Mouse (Mus musculus) kidney, postnatal 14 days (tissue): Measurements from ENCODE around the gene Rpl18a.
"Not testable (repeated sequence)": the region's sequence is repeated elsewhere in the genome, so short reads cannot be mapped to it uniquely, and the experiment has no call there.

ENCODE experiments used
- DNase-seq: peaks from one replicate; pipeline ENCODE4 v3.0.0; 2022; ENCODE audit warnings: mixed read lengths

The Rpl18a gene

DNA sequence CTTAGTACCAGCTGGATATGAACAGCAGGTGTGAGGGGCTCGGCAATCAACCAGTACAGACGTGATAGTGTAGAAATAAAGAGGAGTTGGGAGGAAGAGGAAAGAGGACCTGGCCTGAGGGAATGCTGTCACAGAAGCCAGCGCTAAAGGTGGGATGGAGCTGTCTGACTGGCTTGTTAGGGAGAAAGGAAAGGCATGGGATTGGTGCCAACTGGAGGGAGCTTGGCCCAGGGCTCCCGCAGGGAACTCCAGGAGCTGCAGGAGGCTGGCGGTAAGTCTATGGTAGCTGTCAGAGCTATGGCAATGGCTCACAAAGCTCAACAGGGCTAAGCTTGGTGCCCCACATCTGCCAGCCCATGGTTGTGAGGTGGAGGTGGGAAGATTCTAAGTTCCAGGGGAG lies 5.0 kb upstream of the Rpl18a start:
- DNase-seq = peak; percentile 47

DNA sequence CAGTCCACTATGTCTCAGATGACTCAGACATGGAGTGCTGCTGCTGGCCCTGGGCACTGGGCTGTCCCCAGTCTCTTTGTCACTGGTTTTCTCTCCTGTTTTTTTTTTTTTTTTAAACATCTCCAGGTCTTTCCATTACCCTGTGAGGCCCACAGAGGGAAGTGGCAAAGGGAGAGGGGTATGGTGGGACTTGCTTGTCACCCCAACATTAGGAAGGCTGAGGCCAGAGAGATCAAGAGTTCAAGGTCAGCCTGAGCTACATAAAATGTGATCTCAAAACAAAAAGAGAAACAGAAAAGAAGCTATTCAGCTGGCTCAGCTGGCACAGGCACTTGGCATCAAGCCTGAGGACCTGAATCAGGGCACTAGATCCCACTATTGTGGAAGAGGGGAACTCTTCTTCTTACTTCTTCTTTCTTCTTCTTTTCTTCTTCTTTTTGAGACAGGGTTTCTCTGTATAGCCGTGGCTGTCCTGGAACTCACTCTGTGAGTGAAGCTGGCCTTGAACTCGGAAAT lies 3.7 kb upstream of the Rpl18a start:
- no peak for DNase-seq

DNA sequence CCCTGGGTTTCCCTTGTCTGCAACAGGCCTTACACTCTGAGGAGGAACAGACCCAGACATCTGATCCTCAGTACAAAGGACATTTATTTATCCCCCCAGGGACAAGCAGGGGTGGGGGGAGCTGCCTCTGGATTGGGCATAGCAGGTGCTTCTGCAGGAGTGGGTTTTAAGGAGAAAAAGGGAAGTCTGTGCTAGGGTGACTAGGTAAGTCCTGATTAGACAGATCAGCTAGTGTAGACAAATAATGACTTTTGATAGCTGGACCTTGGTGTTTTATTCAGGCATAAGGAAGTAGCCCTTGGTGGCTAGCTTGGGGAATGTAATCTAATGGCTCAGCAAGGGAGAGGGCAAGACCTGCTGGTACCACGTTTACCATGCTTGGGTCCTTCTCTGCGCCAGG lies 2.0 kb upstream of the Rpl18a start:
- DNase-seq = no peak

DNA sequence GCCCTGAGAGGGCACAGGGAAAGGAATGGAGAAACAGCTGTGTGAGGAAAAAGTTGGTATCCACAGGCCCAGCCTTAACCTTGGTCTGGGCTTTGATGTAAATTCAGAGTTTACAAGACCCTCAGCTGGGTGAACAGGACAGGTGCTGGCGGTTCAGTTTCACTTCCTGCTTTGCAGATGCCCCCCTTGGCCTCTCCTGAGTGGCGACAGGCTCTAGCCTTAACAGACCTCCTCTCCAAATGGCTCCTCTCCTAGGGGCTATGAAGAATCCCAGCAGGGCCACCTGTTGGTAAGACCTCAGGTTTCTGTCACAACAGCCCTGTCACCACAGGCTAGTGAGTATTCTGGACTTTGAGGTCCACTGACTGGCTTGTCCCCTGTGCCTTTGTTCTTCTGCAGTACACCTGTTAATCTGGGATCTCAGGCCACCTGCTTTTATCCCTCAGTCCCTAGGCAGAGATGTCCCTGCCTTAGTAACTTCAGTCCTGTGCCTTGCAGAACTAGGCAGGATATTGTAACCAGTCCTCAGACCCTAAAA lies 1.5 kb upstream of the Rpl18a start:
- DNase-seq = no peak

DNA sequence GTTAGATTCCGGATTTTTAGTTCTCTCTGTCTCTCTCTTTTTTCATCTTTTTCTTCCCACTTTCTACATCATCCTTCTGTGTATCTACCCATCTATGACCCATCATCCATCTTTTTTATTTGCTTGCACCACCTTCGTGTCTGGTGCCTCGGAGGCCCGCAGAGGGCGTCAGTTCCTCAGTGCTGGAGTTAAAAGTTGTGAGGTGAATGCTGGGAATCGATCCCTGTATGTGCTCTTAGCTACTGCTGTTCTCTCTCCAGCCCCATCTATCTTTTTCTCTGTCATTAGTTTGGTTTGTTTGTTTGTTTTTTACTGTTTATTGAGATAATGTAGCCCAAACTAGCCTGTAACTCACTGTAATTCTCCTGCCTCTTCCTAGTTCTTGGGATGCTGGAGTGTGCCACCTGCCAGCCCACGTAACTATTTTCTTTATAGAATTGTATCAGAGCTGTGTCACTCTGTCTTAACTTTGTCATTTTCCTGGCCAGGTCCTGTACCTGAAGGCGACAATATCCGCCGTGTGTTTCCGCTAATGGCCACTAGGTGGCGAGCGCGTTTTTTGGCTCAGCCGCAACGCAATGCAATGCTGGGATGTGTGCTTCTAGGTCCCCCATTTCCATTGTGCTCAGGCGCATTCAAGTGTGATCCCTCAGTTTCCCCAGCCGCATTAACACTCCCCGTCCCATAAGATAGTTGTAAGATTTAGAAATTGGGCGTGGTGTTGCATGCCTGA lies 635 bp upstream of the Rpl18a start:
- DNase-seq = peak; percentile 90

DNA sequence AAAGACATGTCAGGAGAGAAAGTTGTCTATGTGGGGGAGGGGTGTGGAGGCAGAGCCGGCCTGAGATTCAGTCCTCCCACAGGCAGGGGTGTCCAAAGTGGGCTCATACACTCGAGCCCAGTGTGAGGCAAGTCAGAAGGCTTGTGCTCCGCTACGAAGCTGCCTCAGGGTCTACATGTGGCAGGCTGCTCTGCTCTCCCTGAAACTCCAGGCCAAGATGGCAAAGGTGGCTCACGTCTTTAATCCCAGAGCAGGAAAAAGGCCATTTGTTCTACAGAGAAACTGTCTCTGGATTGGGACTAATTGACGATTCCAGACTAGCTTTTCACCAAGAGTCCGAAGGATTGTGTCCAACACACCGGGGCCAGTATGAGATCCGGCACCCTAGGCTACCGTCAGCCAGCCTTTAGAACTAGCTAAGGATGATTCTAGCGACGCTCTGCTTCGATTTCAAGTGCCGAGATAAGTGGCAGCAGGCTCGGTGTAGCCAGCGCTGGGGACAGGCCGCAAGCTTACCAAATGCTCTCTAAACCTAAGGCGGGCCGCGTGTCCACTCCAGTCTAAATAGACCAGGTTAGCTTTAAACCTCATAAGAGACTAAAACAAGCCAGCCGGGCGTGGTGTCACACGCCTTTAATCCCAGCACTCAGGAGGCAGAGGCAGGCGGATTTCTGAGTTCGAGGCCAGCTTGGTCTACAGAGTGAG lies 744 bp downstream of the Rpl18a start:
- DNase-seq = no peak

DNA sequence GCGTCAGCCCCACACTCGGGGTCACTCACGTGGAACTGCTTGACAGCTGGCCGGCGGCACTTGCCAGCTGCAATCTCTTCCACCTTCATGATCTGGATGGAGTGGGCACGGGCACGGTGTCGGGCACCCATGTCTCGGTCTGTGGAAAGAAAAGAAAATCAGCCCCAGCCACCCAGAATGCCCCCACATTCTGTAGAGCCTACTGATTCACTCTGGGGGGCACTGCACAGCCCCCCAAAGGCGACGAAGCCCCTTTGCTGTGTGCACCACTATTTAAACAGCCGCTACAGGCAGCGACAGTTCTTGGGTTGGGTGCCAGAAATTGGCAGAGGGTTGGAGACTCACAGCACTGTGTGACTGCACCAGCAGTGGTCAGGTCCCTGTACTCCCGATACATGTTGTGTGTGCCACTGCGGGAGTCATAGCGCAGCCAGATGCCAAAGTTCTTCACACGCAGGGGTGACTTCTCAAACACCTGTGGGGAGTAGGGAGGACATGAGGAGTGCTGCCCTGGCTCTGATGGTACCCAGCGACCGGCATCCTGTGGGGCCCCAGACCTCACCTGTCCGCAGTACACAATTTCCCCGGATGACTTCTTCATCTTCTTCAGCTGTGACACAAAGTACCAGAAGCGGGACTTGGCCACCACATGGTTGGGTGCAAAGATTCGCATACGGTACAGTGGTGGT lies 1.5 kb downstream of the Rpl18a start:
- DNase-seq = not testable (repeated sequence)

DNA sequence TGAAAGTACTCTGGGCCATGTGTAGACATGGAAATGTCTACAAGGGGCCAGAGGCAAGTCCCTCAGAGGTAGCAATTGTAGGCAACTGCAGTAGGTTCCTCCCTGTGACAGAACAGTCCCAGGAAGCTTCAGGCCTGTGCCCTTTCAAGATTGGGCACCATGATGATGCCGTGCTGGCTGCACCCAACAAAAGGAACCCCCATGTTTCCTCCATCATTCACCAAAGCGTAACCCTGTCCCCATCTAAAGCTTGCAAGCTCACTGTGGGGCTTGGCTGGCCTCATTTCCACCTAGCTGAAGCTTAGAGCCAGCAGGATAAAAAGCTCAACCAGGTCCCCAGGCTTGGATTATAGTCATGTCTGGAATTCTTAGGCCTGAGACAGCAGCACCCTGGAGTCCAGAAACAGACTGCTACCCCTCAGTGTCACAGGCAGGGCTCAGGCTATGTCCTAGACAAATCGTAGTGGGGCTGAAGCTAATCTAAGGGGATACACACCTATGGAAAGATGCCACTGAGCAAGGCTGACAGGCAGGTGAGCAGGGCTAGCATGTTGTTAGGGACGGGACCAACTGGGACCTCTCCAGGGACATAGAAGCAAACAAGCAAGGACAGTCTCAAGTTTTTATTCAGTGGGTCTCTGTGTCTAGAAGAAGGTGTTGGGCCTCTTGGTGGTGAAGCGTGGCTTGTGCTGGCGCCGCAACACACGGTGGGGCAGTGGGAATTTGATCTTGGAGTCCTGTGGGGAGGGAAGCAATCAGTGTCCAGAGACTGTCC lies 2.3 kb downstream of the Rpl18a start:
- no peak for DNase-seq

DNA sequence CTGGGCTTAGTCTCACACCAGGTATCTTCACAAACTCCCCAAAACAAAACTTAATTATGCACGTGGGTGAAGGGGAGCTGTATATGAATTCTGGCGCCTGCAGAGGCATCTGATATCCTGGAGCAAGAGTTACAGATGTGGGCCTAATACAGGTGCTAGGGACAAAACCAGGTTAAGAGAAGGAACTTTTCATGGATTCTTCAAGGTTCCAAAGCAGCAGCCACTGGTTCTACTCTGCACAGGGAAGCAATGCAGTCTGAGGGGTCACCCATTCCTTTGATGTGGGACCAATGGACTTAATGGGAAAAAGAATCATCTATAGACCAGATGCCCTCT lies 2.9 kb downstream of the Rpl18a start:
- DNase-seq = no peak

DNA sequence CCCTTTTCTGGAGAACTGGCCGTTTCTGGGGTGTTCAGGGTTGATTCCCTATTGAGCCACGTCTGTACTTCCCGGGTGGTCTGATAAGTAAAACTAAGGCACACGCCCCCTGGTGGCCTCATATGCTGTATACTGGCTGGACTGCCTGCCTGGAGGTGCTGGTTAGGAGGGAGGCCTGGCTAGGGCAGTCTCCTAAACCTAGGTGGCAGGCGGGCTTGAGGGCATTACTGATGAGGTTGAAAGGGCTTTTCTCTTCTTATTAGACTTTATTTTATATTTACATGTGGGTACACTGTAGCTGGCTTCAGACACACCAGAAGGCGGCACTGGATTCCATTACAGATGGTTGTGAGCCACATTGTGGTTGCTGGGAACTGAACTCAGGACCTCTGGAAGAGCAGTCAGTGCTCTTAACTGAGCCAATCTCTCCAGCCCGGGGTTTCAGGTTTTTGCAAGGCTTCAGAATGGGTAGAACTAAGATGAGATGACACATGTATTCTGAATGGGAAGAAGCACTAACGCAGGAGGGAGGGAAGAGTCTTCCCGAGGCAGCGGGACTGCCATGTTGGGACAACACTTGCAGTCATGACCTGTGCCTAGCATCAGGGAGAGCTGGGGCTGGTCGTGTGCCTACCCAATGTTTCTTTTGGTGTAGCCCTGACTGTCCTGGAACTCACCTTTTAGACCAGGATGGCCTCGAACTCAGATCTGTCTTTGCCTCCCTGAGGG lies 3.4 kb downstream of the Rpl18a start:
- DNase-seq = peak; percentile 85

DNA sequence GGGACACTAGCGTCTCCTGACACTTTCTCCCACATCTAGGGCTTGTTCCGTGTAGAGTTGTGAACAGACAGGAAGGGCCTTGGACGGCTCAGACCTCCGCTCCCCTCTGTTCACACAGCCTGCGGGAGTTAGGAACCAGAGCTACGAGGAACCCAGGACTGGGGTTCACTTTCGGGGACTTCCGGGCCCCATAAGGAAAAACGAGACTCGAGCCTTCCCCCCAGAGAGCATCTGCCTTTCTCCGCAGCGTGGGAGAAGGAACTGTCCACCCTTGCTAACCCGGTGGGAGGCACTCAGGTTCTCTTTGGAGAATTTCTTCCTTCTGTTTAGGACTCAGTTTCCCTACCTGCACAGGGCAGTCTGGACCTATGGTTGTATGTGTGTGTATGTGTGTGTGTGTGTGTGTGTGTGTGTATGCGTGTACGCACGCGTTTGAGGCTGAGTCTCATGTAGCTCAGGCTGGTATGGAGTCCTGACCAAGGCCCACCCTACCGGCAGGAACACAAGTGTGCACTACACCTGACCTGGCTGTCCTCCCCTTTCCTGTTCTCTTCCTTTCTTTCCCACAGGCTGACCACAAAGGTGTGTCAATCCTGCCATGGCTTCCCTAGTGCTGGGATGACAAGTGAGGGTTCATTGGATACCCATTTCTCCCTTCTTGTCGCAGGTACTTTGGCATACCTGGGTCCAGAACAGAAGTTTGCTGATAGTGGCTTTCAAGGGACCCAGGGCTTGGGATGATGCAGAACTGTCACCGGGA lies 4.1 kb downstream of the Rpl18a start:
- no peak for DNase-seq

DNA sequence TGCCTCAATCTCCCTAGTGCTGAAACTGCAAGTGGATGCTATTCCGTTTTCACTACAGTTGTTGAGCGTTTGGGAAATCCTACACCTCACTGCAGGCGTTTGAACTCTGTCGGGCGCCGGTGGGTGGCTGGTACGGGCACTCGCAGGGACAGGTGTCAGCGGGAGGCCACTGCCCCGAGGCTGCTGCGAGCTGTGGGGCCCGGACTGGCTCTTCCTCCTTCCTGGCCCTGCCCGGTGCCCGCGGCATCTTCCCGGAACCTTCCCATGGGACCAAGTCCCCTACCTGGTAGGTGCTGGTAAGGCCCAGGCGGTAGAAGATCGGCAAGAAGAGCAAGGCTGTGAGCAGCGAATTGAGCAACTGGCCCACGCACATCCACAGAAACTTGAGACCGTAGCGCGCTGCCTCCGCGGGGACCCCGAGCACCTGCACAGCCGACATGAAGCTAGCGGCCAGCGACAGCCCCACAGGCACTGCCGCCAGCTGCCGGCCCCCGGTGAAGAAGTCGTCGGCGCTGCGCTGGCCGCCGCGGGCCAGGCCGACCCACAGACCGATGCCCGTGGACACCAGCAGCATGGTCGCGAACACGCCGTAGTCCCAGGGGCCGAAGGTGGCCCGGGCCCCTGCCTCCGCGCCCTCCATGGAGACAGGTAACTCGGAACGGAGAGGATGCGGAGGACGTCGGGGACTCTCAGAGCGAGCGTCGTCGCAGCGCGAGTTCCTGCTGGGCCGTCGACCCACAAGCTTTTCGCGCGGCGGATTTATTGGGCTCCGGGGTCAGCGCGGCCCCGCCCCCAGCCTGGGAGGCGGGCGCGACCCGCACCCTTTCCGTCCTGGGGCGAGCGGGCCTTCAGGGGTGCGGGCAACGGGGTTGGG lies 5.0 kb downstream of the Rpl18a start, which contains the start of gene Slc5a5:
Gene Slc5a5 (minus strand): TSS at position 736 of the 874 bp plus-strand sequence.
- DNase-seq = no peak

DNA sequence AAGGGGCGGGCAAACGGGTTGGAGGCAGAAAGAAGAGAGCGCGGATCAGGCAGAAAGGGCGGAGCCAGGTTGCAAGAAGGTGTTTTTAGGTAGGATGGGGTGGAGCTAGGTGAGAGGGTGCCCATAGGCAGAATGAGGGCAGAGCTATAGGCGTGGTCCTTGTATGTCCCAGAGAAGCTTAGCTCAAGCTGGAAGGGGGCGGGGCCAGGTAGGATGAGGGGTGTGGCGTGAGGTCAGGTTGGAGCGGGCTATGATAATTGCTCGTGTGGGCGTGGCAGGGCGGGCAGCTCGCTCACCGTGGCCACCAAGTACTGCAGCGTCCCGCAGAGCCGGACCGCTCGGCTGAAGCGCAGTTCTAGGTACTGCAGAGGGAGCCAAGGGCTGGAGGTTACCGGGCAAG lies 5.9 kb downstream of the Rpl18a start:
- peak; percentile 65 for DNase-seq

DNA sequence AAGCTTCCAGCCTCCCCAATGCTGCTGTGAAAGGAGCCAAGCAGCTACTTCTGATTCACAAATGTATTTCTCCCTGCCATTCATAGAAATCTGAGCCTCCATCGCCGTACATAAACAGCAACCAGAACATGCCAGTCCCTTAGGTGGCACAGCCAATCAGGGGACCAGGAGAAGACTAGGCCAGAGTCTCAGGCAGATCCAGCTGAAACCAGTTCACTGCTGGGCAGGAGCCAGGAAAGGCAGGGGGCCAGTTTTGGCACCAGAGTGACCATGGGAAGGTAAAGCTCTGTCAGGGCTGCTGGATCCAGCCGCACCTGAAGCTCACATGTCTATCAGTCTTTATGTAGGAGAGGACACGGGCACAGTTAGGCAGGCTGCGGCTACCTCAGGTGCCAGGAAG lies 6.6 kb downstream of the Rpl18a start:
- no peak for DNase-seq

DNA sequence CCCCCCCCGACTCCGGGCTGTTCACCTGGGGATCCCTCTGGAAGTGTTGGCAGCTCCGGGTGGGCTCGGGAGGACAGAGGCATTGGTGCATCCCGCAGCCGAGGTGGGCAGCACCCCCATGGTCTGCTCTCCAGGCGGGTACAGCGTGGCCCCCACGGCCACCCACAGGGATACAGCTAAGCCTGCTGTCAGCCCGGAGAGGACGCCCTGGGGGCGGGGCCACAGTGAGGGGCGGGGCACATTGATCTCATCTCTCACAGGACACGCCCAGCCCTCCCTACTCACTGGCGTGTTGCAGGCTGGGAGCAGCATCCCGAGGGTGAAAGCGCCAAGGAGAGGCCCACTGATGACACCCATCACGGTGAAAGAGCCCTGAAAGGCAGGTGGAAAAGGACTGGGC lies 9.5 kb downstream of the Rpl18a start:
- DNase-seq = no peak

DNA sequence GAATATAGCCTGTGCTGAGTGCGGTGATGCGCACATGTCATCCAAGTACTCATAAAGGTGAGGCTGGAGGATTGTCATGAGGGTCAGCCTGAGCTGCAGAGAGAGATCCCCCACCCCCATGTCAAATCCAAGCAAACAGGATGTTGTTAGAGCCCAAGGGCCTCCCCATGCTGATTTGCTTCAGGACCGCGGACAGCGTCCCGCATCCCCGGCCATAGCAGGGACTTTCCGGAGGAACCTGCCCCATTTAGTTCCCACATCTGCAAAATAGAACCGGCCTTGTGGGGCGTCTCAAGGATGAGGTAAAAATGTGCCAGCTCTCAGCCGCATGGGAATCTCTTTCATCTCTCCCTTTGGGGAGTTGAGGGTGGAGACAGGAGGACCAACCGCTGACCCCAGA lies 11.6 kb downstream of the Rpl18a start:
- DNase-seq = peak; percentile 53

DNA sequence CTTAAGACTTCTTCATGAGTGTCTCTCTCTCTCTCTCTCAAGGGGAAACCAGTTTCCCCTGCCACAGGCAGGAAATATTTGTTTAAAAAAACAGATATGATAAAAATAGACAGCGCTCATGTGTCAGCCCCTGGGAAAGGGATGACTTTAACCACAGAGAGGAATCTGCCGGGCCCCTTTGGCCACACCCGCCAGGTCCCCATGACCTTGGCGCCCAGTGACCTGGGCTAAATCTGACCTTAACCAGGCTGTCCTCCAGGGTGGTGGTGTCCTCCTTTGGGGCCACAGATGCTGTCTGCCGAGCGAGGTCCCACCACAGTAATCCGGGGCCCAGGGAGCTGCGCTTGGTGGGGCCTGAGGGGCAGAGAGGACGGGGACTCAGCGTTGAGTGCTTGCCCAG lies 12.5 kb downstream of the Rpl18a start:
- no peak for DNase-seq

DNA sequence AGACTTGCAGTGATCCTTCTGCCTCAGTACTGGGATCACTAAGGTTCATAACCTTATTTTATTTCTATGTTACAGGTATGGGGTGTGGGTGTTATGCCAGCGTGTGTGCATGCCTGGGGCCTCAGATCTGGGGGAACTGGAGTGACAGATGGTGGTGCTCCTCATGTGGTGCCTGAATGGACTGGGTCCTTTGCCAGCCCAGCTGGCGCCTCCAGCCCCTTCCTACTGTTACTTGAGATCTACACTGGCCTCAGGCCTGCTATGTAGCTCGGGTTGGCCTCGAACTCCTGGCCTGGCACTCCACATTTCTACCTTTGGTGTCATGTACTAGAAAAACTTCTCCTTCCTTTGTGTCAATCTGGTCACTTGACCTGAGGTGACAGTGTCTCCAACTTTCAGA lies 13.0 kb downstream of the Rpl18a start:
- DNase-seq = no peak

DNA sequence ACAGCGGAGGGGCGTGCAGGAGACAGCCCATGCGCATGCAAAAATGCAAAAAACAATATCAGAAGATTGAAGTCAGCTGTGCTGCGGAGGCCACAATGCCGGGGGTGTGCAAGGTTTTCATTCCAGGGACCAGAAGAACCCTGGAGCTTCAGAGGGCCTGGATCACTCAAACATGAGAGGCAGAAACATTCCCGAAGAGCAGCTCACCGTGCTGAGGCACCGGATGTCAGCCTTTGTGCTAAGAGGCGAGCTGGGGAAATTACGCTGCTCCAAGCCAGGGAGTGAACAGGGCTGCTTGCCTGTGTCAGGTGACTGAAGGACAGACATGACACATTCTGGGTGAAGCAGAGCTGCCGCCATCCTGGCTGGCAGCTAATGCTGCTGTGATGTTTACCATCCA lies 16.7 kb downstream of the Rpl18a start:
- no peak for DNase-seq

DNA sequence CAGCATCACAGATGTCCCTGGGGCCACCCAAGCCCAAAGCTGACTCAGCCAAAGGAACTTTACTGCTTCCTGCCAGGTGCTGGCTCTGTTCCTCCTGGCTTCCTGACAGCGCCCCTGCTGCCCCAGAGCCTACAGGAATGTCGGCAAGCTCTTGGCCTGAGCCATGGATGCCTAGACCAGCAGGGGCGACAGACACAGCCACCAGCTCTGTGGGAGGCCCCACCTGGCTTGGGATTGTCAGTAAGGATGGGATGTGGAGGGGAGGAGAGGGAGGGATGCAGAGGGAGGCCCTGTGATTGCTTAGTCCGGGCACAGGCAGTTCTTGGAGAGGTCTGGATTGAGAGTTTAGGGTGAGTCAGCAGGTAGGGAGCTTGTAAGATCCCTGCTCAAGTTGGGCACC lies 17.1 kb downstream of the Rpl18a start:
- DNase-seq = peak; percentile 64
